Mouse (Mus musculus) bone marrow, adult 2 months (tissue): ENCODE results near the gene Chst3.

Experiments used
- CTCF ChIP-seq: fragments of 200-500 bp; IDR thresholded peaks from 2 replicates; pipeline ENCODE4 v1.5.1; 2011; ENCODE audit warnings: low read length, control low read depth; ENCODE audit not compliant: control insufficient read depth, insufficient read depth
- POLR2A ChIP-seq: fragments of 200-500 bp; IDR thresholded peaks from 2 replicates; pipeline ENCODE4 v1.6.1; 2011; ENCODE audit warnings: low read depth, mild to moderate bottlenecking, control low read depth, low read length, borderline replicate concordance; ENCODE audit not compliant: control insufficient read depth

DNA sequence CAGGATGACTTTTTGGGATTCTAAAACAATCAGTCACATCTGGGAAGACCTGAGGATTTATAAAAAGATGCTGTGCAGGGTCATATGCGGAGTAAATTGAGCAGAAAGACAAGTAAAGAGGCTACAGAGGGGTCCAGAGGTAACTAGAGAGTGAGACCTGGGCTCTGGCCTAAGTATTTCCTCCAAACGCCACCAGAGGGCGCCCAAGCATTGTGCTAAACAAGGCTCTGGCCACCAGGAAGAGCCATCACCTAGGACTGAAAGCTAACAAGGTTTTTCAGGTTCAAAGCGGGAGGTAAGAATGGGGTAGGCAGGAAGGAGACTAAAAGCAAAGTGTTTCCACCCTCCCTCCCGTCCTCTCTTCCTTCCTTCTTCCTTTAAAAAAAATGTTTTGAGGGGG, 71.0 kb downstream of the Chst3 start:
- TF ChIP-seq POLR2A (no peak), CTCF (peak; percentile 87)
